Mouse (Mus musculus) CH12.LX (cell line): ENCODE results near the gene Slc39a2.

Experiments used
- CTCF ChIP-seq, 2 experiments: IDR thresholded peaks in 1 of 2; conservative IDR thresholded peaks in 1 of 2; 2 replicates each; pipeline ENCODE4 v1.5.1; 2011 to 2012; ENCODE audit warnings: low read depth in 2 of 2, low read length in 2 of 2, improper control_type of control experiment in 1 of 2, inconsistent platforms in 1 of 2, mild to moderate bottlenecking in 1 of 2, moderate library complexity in 1 of 2
- ELF1 ChIP-seq: IDR thresholded peaks from 2 replicates; pipeline ENCODE4 v1.6.1; 2014; ENCODE audit warnings: low read depth, mild to moderate bottlenecking, inconsistent platforms, low read length, improper control_type of control experiment
- JUN ChIP-seq: IDR thresholded peaks from 2 replicates; pipeline ENCODE4 v1.6.1; 2011; ENCODE audit warnings: low read depth, mild to moderate bottlenecking, low read length, improper control_type of control experiment, moderate library complexity; ENCODE audit not compliant: insufficient read depth
- ZNF384 ChIP-seq: IDR thresholded peaks from 2 replicates; pipeline ENCODE4 v1.6.1; 2012; ENCODE audit warnings: low read depth, low read length, improper control_type of control experiment, inconsistent platforms

DNA sequence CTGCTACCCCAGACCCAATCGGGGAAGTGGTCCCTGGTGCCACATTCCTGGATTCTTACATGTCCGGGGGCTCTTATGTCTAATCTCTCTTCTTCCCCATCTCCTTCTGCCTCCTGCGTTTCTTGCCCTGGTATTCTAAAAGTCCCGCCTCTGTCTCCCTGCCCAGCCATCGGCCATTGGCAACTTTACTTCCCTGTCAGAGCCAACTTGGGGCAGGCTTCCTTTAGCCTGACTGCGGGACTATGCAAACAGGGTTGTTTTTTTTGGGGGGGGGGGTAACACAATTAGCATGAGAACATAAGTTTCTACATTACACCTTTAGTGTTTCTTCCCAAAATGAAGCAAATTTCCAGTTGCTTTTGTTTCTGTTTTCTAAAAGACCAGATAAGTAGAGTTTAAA, 50.6 kb downstream of the Slc39a2 start:
- TF ChIP-seq ZNF384: no peak
- no peak for TF ChIP-seq CTCF (conservative IDR thresholded peaks at IDR 0.05 in 1 of 2, IDR thresholded peaks at IDR 0.05 in 1 of 2; ENCODE audit: low read depth in 2 of 2, low read length in 2 of 2)
- TF ChIP-seq ELF1: no peak
- TF ChIP-seq JUN: no peak
